Mouse (Mus musculus): Measurements from ENCODE around the gene Ntm.

- TF ChIP-seq CTCF (IDR thresholded peaks at IDR 0.05; ENCODE audit: control insufficient read depth, insufficient read depth, insufficient read length) (no peak), USF1 (IDR thresholded peaks at IDR 0.05; ENCODE audit: low read depth) (no peak), MAX (IDR thresholded peaks at IDR 0.05) (no peak)
These were observed 489.5 kb downstream of the Ntm start for GRCm38 (mm10) chr9:29473418-29473817.

All from C2C12 (cell line).